Mouse (Mus musculus): ENCODE measurements around the gene Naip1. TPM values are rescaled to one million over a fixed set of nuclear protein-coding genes. Genes with fewer than 3 reads are reported as not detected.
"Not testable (repeated sequence)": the region's sequence is repeated elsewhere in the genome, so short reads cannot be mapped to it uniquely, and the experiment has no call there.

The Naip1 gene
- polyA plus RNA-seq, 2 experiments: 0.01 TPM; not detected in 1

DNA sequence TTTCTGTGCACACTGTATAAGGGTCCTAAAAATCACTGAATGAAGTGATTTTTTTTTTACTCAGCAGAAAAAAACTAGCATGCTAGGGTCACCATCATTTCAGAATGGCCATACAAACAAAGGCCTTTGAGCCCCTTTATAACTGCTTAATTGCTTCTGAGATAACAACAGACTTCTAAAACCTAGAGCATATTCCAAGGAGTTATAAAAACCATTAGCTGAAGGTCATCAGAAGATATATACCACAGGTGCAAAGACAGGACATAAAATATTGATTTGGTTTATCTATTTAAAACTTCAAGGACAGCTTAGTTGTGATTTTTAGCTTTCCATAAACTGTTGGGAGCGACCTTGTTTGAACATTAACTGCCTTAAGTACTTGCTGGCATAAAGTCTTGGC, 38.2 kb downstream of the Naip1 start:
- WGBS (ENCODE audit: insufficient replicate concordance): 29% methylated on average over 1 of the region's 1 CpGs
- TF ChIP-seq CTCF (IDR thresholded peaks at IDR 0.05; ENCODE audit: low read depth) (no peak), EP300 (IDR thresholded peaks at IDR 0.05; ENCODE audit: low read depth) (no peak)
- Histone ChIP-seq H3K36me3 (replicated peaks; ENCODE audit: control insufficient read depth, insufficient read depth, low read depth) (no peaks in the 10 kb centered on the region), H3K4me2 (ENCODE audit: low read depth) (no peak overlapping the region), H3K4me1 (replicated peaks; ENCODE audit: control insufficient read depth in 2 of 2, insufficient read depth in 2 of 2, low read length in 1 of 2) (no peaks in the 10 kb centered on the region), H3K9ac (replicated peaks) (no peak overlapping the region), H3K27ac (no peak overlapping the region), H3K4me3 (ENCODE audit: insufficient read depth in 1 of 2, low read depth in 2 of 2, low read length in 2 of 2) (no peak overlapping the region), H3K27me3 (ENCODE audit: control insufficient read depth, insufficient read depth, low read length) (no peaks in the 10 kb centered on the region), H3K9me3 (ENCODE audit: control insufficient read depth, low read length) (no peaks in the 10 kb centered on the region)
- DNase-seq (ENCODE audit: low read depth in 3 of 3, low spot score in 3 of 3) (no peak), ATAC-seq (ENCODE audit: insufficient read depth) (no peak)

DNA sequence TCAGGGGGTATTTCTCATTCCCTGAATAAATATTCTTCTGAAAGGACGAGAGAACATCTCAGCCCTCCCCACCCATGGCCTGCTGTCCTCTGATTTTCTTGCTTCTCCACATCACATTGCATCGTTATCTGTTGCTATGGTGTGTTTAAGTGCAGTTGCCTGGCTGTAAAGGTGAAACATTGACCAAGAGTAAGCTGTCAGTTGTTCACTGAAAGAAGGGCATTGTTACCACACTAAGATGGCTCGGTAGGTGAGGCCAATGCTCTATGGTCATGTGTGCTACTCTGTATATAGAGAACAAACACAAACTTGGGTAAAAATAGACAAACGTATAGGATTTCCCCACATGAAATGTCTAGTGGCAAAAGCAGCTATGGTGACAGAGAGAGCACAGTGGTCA, 42.8 kb downstream of the Naip1 start:
- DNase-seq (ENCODE audit: low read depth in 3 of 3, low spot score in 3 of 3) (no peak), ATAC-seq (ENCODE audit: insufficient read depth) (no peak)
- no peaks in the 10 kb centered on the region for H3K27me3 ChIP-seq (ENCODE audit: control insufficient read depth, insufficient read depth, low read length)
- no peaks in the 10 kb centered on the region for H3K9me3 ChIP-seq (ENCODE audit: control insufficient read depth, low read length)
- no peaks in the 10 kb centered on the region for H3K4me1 ChIP-seq (replicated peaks; ENCODE audit: control insufficient read depth in 2 of 2, insufficient read depth in 2 of 2, low read length in 1 of 2)
- no peak overlapping the region for H3K27ac ChIP-seq
- no peaks in the 10 kb centered on the region for H3K36me3 ChIP-seq (replicated peaks; ENCODE audit: control insufficient read depth, insufficient read depth, low read depth)
- H3K4me3 ChIP-seq (ENCODE audit: insufficient read depth in 1 of 2, low read depth in 2 of 2, low read length in 2 of 2): no peak overlapping the region
- no peak overlapping the region for H3K9ac ChIP-seq (replicated peaks)
- no peak overlapping the region for H3K4me2 ChIP-seq (ENCODE audit: low read depth)
- TF ChIP-seq EP300 (IDR thresholded peaks at IDR 0.05; ENCODE audit: low read depth) (no peak), CTCF (IDR thresholded peaks at IDR 0.05; ENCODE audit: low read depth) (no peak)
- WGBS (ENCODE audit: insufficient replicate concordance): 49% methylated on average over 4 of the region's 4 CpGs

DNA sequence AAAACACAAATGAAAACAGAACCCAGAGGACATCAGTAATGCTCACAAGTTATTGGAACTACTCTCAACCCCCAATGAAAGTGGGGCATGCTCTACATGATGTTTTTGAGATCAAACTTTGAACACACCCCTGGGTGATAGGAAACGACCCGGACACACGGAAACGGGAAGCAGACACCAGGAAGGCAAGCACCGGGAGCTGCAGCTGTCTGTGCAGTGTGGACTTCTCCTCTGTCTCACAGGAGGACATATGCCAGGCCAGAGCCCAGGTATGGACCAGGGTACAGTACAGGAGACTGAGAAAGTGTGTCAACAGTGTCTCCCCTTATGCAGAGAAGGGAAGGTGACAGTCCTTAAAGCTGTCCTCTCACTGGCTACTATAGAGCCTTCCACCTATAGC, 43.5 kb downstream of the Naip1 start:
- H3K9me3 ChIP-seq (ENCODE audit: control insufficient read depth, low read length): no peaks in the 10 kb centered on the region
- H3K36me3 ChIP-seq (replicated peaks; ENCODE audit: control insufficient read depth, insufficient read depth, low read depth): no peaks in the 10 kb centered on the region
- 58% methylated on average over 5 of the region's 5 CpGs for WGBS (ENCODE audit: insufficient replicate concordance)
- no peaks in the 10 kb centered on the region for H3K4me1 ChIP-seq (replicated peaks; ENCODE audit: control insufficient read depth in 2 of 2, insufficient read depth in 2 of 2, low read length in 1 of 2)
- no peak overlapping the region for H3K4me3 ChIP-seq (ENCODE audit: insufficient read depth in 1 of 2, low read depth in 2 of 2, low read length in 2 of 2)
- H3K4me2 ChIP-seq (ENCODE audit: low read depth): no peak overlapping the region
- DNase-seq (ENCODE audit: low read depth in 3 of 3, low spot score in 3 of 3) (no peak), ATAC-seq (ENCODE audit: insufficient read depth) (no peak)
- no peak overlapping the region for H3K9ac ChIP-seq (replicated peaks)
- H3K27ac ChIP-seq: no peak overlapping the region
- no peak for TF ChIP-seq CTCF (IDR thresholded peaks at IDR 0.05; ENCODE audit: low read depth)
- TF ChIP-seq EP300 (IDR thresholded peaks at IDR 0.05; ENCODE audit: low read depth): no peak
- no peaks in the 10 kb centered on the region for H3K27me3 ChIP-seq (ENCODE audit: control insufficient read depth, insufficient read depth, low read length)

DNA sequence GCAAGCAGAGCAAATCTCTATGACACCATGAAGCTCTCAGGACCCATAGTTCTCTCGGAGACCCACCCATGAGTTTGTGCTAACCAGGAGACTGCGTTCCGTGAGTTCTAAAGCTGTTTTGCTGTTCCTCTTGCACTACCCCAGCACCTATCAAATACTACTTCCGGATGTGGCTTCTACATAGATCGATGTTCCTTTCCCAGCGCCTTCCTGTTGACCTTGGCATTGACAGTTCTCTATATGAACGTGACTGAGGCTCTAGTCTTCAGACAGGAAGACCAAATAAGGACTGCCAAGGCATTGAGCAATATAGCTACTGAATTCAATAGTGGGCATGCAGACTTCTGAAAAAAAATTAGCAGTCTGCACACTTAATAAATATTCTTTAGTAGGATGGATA, 44.4 kb downstream of the Naip1 start:
- Histone ChIP-seq H3K4me3 (ENCODE audit: insufficient read depth in 1 of 2, low read depth in 2 of 2, low read length in 2 of 2) (no peak overlapping the region), H3K9me3 (ENCODE audit: control insufficient read depth, low read length) (no peaks in the 10 kb centered on the region), H3K27ac (no peak overlapping the region), H3K4me1 (replicated peaks; ENCODE audit: control insufficient read depth in 2 of 2, insufficient read depth in 2 of 2, low read length in 1 of 2) (no peaks in the 10 kb centered on the region), H3K36me3 (replicated peaks; ENCODE audit: control insufficient read depth, insufficient read depth, low read depth) (no peaks in the 10 kb centered on the region), H3K9ac (replicated peaks) (no peak overlapping the region), H3K27me3 (ENCODE audit: control insufficient read depth, insufficient read depth, low read length) (no peaks in the 10 kb centered on the region), H3K4me2 (ENCODE audit: low read depth) (no peak overlapping the region)
- TF ChIP-seq CTCF (IDR thresholded peaks at IDR 0.05; ENCODE audit: low read depth) (no peak), EP300 (IDR thresholded peaks at IDR 0.05; ENCODE audit: low read depth) (no peak)
- 46% methylated on average over 7 of the region's 7 CpGs for WGBS (ENCODE audit: insufficient replicate concordance)
- DNase-seq (ENCODE audit: low read depth in 3 of 3, low spot score in 3 of 3): no peak
- no peak for ATAC-seq (ENCODE audit: insufficient read depth)

DNA sequence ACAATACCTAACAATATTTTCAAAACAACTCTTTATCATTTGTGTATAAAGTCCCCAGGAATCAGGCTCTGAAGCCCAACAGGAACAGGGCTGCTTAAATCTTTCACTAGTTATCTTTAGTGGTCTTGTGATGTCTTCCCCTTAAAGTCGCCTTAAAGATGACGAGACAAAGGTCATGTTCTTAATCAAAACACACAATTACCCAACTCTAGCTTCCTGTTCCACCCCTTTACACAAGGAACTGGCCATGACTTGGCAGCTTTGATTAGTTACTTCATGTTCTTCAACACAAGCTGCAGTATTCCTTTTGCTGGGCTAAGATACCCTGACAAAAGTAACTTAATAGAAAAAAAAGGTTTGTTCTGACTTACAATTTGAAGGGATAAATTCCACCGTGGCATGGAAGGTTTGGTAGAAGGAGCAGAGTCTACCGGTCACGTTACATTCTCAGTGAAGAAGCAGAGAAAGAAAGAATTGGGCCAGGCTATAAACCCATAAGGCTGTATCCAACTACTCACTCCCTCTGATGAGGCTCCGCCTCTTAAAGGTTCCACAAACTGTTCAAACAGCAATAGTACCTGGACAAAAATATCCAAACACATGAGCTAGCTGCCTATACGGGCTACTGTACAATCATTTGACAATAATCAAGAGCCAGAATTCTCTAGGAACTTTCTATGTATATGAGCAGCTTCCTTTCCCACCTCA, 49.6 kb downstream of the Naip1 start:
- H3K27me3 ChIP-seq (ENCODE audit: control insufficient read depth, insufficient read depth, low read length); DNase-seq (ENCODE audit: low read depth in 3 of 3, low spot score in 3 of 3); H3K36me3 ChIP-seq (replicated peaks; ENCODE audit: control insufficient read depth, insufficient read depth, low read depth); H3K4me3 ChIP-seq (ENCODE audit: insufficient read depth in 1 of 2, low read depth in 2 of 2, low read length in 2 of 2); H3K9ac ChIP-seq (replicated peaks); H3K4me1 ChIP-seq (replicated peaks; ENCODE audit: control insufficient read depth in 2 of 2, insufficient read depth in 2 of 2, low read length in 1 of 2); ATAC-seq (ENCODE audit: insufficient read depth); H3K27ac ChIP-seq; H3K9me3 ChIP-seq (ENCODE audit: control insufficient read depth, low read length); H3K4me2 ChIP-seq (ENCODE audit: low read depth): not testable (repeated sequence)
- WGBS (ENCODE audit: insufficient replicate concordance): 43% methylated on average over 7 of the region's 7 CpGs

All from liver, embryonic 14.5 days (tissue).